Mouse (Mus musculus): ENCODE measurements around the gene Nckipsd. TPM values are rescaled to one million over a fixed set of nuclear protein-coding genes. Genes with fewer than 3 reads are reported as not detected.

Nckipsd gene
- total and polyA plus RNA-seq, 2 experiments from 2014 or later, result 23.5 to 33.6 TPM

- H3K36me3 ChIP-seq (ENCODE audit: insufficient read depth, low read length), result peaks cover 50% of the 10 kb centered on the region
Observed at GRCm38 (mm10) chr9:108809188-108809587, 1.0 kb downstream of the Nckipsd start.

GRCm38 (mm10) chr9:108809723-108810122, 1.6 kb downstream of the Nckipsd start:
- peaks cover 50% of the 10 kb centered on the region for H3K36me3 ChIP-seq (ENCODE audit: insufficient read depth, low read length)
- DNase-seq (ENCODE audit: low spot score), result no peak

More at GRCm38 (mm10) chr9:108809188-108809587, 1.0 kb downstream of the Nckipsd start:
- WGBS, result 71% methylated on average over 5 of the region's 5 CpGs
- Histone ChIP-seq H3K27me3 (ENCODE audit: insufficient read depth, low read length) (no peaks in the 10 kb centered on the region), H3K9me3 (ENCODE audit: low read length) (no peaks in the 10 kb centered on the region), H3K27ac (no peak overlapping the region), H3K4me3 (ENCODE audit: low read length) (peak overlapping the region; percentile 68), H3K9ac (replicated peaks; ENCODE audit: low read length) (peak overlapping the region; percentile 78; the same call in 1 of the 2 replicates), H3K4me2 (ENCODE audit: low read depth, low read length) (peak overlapping the region; percentile 94), H3K4me1 (ENCODE audit: insufficient read depth, low read length) (peaks cover 12% of the 10 kb centered on the region)
- no peak for DNase-seq (ENCODE audit: low spot score)
- no peak for TF ChIP-seq CTCF (IDR thresholded peaks at IDR 0.05; ENCODE audit: low read depth)
- ATAC-seq, result no peak

GRCm38 (mm10) chr9:108810516-108810915, 2.3 kb downstream of the Nckipsd start:
- Histone ChIP-seq H3K4me3 (ENCODE audit: low read length) (no peak overlapping the region), H3K9me3 (ENCODE audit: low read length) (no peaks in the 10 kb centered on the region), H3K27ac (no peak overlapping the region), H3K9ac (replicated peaks; ENCODE audit: low read length) (no peak overlapping the region), H3K36me3 (ENCODE audit: insufficient read depth, low read length) (peaks cover 51% of the 10 kb centered on the region), H3K4me1 (ENCODE audit: insufficient read depth, low read length) (peaks cover 12% of the 10 kb centered on the region), H3K4me2 (ENCODE audit: low read depth, low read length) (no peak overlapping the region), H3K27me3 (ENCODE audit: insufficient read depth, low read length) (no peaks in the 10 kb centered on the region)
- no peak for TF ChIP-seq CTCF (IDR thresholded peaks at IDR 0.05; ENCODE audit: low read depth)
- ATAC-seq (no peak), DNase-seq (ENCODE audit: low spot score) (no peak)
- 72% methylated on average over 5 of the region's 5 CpGs for WGBS

More at GRCm38 (mm10) chr9:108809723-108810122, 1.6 kb downstream of the Nckipsd start:
- Histone ChIP-seq H3K4me1 (ENCODE audit: insufficient read depth, low read length) (peaks cover 12% of the 10 kb centered on the region), H3K4me2 (ENCODE audit: low read depth, low read length) (peak overlapping the region; percentile 94; the same call in 1 of the 2 replicates), H3K27me3 (ENCODE audit: insufficient read depth, low read length) (no peaks in the 10 kb centered on the region), H3K9me3 (ENCODE audit: low read length) (no peaks in the 10 kb centered on the region), H3K27ac (no peak overlapping the region), H3K9ac (replicated peaks; ENCODE audit: low read length) (peak overlapping the region; percentile 78; the same call in 1 of the 2 replicates), H3K4me3 (ENCODE audit: low read length) (no peak overlapping the region)
- no peak for ATAC-seq
- no peak for TF ChIP-seq CTCF (IDR thresholded peaks at IDR 0.05; ENCODE audit: low read depth)
- 87% methylated on average over 6 of the region's 6 CpGs for WGBS

- WGBS, result 84% methylated on average over 7 of the region's 7 CpGs
- Histone ChIP-seq H3K36me3 (ENCODE audit: insufficient read depth, low read length) (peaks cover 56% of the 10 kb centered on the region), H3K4me1 (ENCODE audit: insufficient read depth, low read length) (no peaks in the 10 kb centered on the region), H3K27ac (no peak overlapping the region), H3K4me3 (ENCODE audit: low read length) (no peak overlapping the region), H3K4me2 (ENCODE audit: low read depth, low read length) (no peak overlapping the region), H3K27me3 (ENCODE audit: insufficient read depth, low read length) (no peaks in the 10 kb centered on the region), H3K9ac (replicated peaks; ENCODE audit: low read length) (no peak overlapping the region), H3K9me3 (ENCODE audit: low read length) (no peaks in the 10 kb centered on the region)
- ATAC-seq, result no peak
- no peak for TF ChIP-seq CTCF (IDR thresholded peaks at IDR 0.05; ENCODE audit: low read depth)
- no peak for DNase-seq (ENCODE audit: low spot score)
Observed at GRCm38 (mm10) chr9:108815557-108815956, 7.4 kb downstream of the Nckipsd start.

- TF ChIP-seq CTCF (IDR thresholded peaks at IDR 0.05; ENCODE audit: low read depth), result peak; percentile 78
- H3K9me3 ChIP-seq (ENCODE audit: low read length), result no peaks in the 10 kb centered on the region
- no peak overlapping the region for H3K4me3 ChIP-seq (ENCODE audit: low read length)
- H3K4me1 ChIP-seq (ENCODE audit: insufficient read depth, low read length), result no peaks in the 10 kb centered on the region
- WGBS, result 54% methylated on average over 3 of the region's 3 CpGs
- ATAC-seq, result peak; percentile 43; the same call in 1 of the 2 replicates
- no peaks in the 10 kb centered on the region for H3K27me3 ChIP-seq (ENCODE audit: insufficient read depth, low read length)
- no peak overlapping the region for H3K27ac ChIP-seq
- peaks cover 30% of the 10 kb centered on the region for H3K36me3 ChIP-seq (ENCODE audit: insufficient read depth, low read length)
- H3K9ac ChIP-seq (replicated peaks; ENCODE audit: low read length), result no peak overlapping the region
- no peak overlapping the region for H3K4me2 ChIP-seq (ENCODE audit: low read depth, low read length)
- DNase-seq (ENCODE audit: low spot score), result peak; percentile 75
Observed at GRCm38 (mm10) chr9:108819495-108819894, 11.3 kb downstream of the Nckipsd start.

GRCm38 (mm10) chr9:108820077-108820476, 11.9 kb downstream of the Nckipsd start:
- Histone ChIP-seq H3K4me2 (ENCODE audit: low read depth, low read length) (no peak overlapping the region), H3K4me3 (ENCODE audit: low read length) (no peak overlapping the region), H3K4me1 (ENCODE audit: insufficient read depth, low read length) (no peaks in the 10 kb centered on the region), H3K36me3 (ENCODE audit: insufficient read depth, low read length) (peaks cover 25% of the 10 kb centered on the region), H3K9me3 (ENCODE audit: low read length) (no peaks in the 10 kb centered on the region), H3K27ac (no peak overlapping the region), H3K9ac (replicated peaks; ENCODE audit: low read length) (no peak overlapping the region), H3K27me3 (ENCODE audit: insufficient read depth, low read length) (no peaks in the 10 kb centered on the region)
- ATAC-seq (no peak), DNase-seq (ENCODE audit: low spot score) (no peak)
- WGBS, result 67% methylated on average over 5 of the region's 5 CpGs
- TF ChIP-seq CTCF (IDR thresholded peaks at IDR 0.05; ENCODE audit: low read depth), result no peak

GRCm38 (mm10) chr9:108824144-108824685, 16.0 kb downstream of the Nckipsd start:
- 4% methylated on average over 25 of the region's 25 CpGs for WGBS
- Histone ChIP-seq H3K4me2 (ENCODE audit: low read depth, low read length) (peak overlapping the region; percentile 71), H3K27ac (peak overlapping the region; percentile 90), H3K36me3 (ENCODE audit: insufficient read depth, low read length) (peaks cover 13% of the 10 kb centered on the region; the same call in 1 of the 2 replicates), H3K4me1 (ENCODE audit: insufficient read depth, low read length) (peaks cover 6% of the 10 kb centered on the region; the same call in 1 of the 2 replicates), H3K9me3 (ENCODE audit: low read length) (no peaks in the 10 kb centered on the region), H3K9ac (replicated peaks; ENCODE audit: low read length) (peak overlapping the region; percentile 81), H3K4me3 (ENCODE audit: low read length) (peak overlapping the region; percentile 70), H3K27me3 (ENCODE audit: insufficient read depth, low read length) (no peaks in the 10 kb centered on the region; the same call in 1 of the 2 replicates)
- DNase-seq (ENCODE audit: low spot score) (peak; percentile 66), ATAC-seq (peak; percentile 1; the same call in 1 of the 2 replicates)
- TF ChIP-seq CTCF (IDR thresholded peaks at IDR 0.05; ENCODE audit: low read depth), result peak; percentile 35
